Mouse (Mus musculus) brown adipose tissue, adult 24 weeks (tissue): ENCODE data around the gene Clca3a1. TPM values are rescaled to one million over a fixed set of nuclear protein-coding genes. Genes with fewer than 3 reads are reported as not detected.
"Not testable (repeated sequence)": the region's sequence is repeated elsewhere in the genome, so short reads cannot be mapped to it uniquely, and the experiment has no call there.

Experiments
- H3K27ac ChIP-seq: fragments of 200-500 bp; replicated peaks from 2 replicates; pipeline ENCODE4 v1.5.1; 2012; ENCODE audit warnings: low read depth, mild to moderate bottlenecking, low read length
- H3K4me1 ChIP-seq: fragments of 200-500 bp; 2 replicates; pipeline ENCODE4 v1.6.1; 2012; ENCODE audit warnings: low read length, mixed read lengths; ENCODE audit not compliant: control insufficient read depth, insufficient read depth, insufficient read length
- H3K4me3 ChIP-seq: fragments of 200-500 bp; 2 replicates; pipeline ENCODE4 v1.5.1; 2012; ENCODE audit warnings: low read depth, mild to moderate bottlenecking, low read length, moderate library complexity; ENCODE audit not compliant: insufficient read depth
- polyA plus RNA-seq: library from polyadenylated mRNA; stranded (reverse); fragments of >200 nt; gene quantifications from 2 replicates; pipeline ENCODE4 v1.2.4, GENCODE M21; 2012; ENCODE audit not compliant: missing spikeins, insufficient read depth, insufficient read length

Gene Clca3a1
- polyA plus RNA-seq, 1 experiment: not detected

- Histone ChIP-seq H3K4me1 (no peaks in the 10 kb centered on the region), H3K27ac (no peak overlapping the region), H3K4me3 (no peak overlapping the region)
Measured at GRCm38 (mm10) chr3:144723455-144723854, 37.3 kb downstream of the Clca3a1 start.

GRCm38 (mm10) chr3:144722566-144722965, 38.2 kb downstream of the Clca3a1 start:
- H3K4me1 ChIP-seq, H3K27ac ChIP-seq, H3K4me3 ChIP-seq: not testable (repeated sequence)

GRCm38 (mm10) chr3:144721860-144722256, 38.9 kb downstream of the Clca3a1 start:
- H3K4me3 ChIP-seq: no peak overlapping the region
- no peak overlapping the region for H3K27ac ChIP-seq

GRCm38 (mm10) chr3:144721077-144721859, 39.5 kb downstream of the Clca3a1 start:
- H3K4me3 ChIP-seq: 0 out of 2 replicates have a peak overlapping the region, but pooled peaks have one; percentile 53
- H3K27ac ChIP-seq: peak overlapping the region; percentile 79; the same call in 1 of the 2 replicates
- H3K4me1 ChIP-seq: peaks cover 4% of the 10 kb centered on the region; the same call in 1 of the 2 replicates

More at GRCm38 (mm10) chr3:144721860-144722256, 38.9 kb downstream of the Clca3a1 start:
- peaks cover 4% of the 10 kb centered on the region; the same call in 1 of the 2 replicates for H3K4me1 ChIP-seq

- Histone ChIP-seq H3K4me3 (peak within 1 kb of the TSS; percentile 82), H3K4me1 (peaks cover 10% of the 10 kb centered on the region; the same call in 1 of the 2 replicates), H3K27ac (peak within 1 kb of the TSS; percentile 99)
Measured at GRCm38 (mm10) chr3:144719901-144720747, 40.7 kb downstream of the Clca3a1 start, which contains the start of gene Sh3glb1. Gene Sh3glb1, minus strand, starts transcription at chr3:144720335.

GRCm38 (mm10) chr3:144719088-144719900, 41.5 kb downstream of the Clca3a1 start:
- H3K4me1 ChIP-seq: peaks cover 15% of the 10 kb centered on the region; the same call in 1 of the 2 replicates
- H3K27ac ChIP-seq: peak overlapping the region; percentile 99
- peak overlapping the region; percentile 82 for H3K4me3 ChIP-seq

GRCm38 (mm10) chr3:144718706-144719087, 42.1 kb downstream of the Clca3a1 start:
- H3K4me3 ChIP-seq: peak overlapping the region; percentile 82
- H3K4me1 ChIP-seq: peaks cover 15% of the 10 kb centered on the region; the same call in 1 of the 2 replicates
- peak overlapping the region; percentile 99 for H3K27ac ChIP-seq

GRCm38 (mm10) chr3:144717835-144718234, 42.9 kb downstream of the Clca3a1 start:
- H3K27ac ChIP-seq: peak overlapping the region; percentile 88
- H3K4me3 ChIP-seq: peak overlapping the region; percentile 55
- peaks cover 15% of the 10 kb centered on the region; the same call in 1 of the 2 replicates for H3K4me1 ChIP-seq

GRCm38 (mm10) chr3:144717121-144717520, 43.7 kb downstream of the Clca3a1 start:
- Histone ChIP-seq H3K27ac (no peak overlapping the region), H3K4me3 (no peak overlapping the region), H3K4me1 (peaks cover 15% of the 10 kb centered on the region; the same call in 1 of the 2 replicates)

GRCm38 (mm10) chr3:144715901-144716300, 44.9 kb downstream of the Clca3a1 start:
- Histone ChIP-seq H3K4me1 (peaks cover 18% of the 10 kb centered on the region; the same call in 1 of the 2 replicates), H3K27ac (peak overlapping the region; percentile 76), H3K4me3 (peak overlapping the region; percentile 33)

GRCm38 (mm10) chr3:144715033-144715432, 45.7 kb downstream of the Clca3a1 start:
- H3K4me1 ChIP-seq: peaks cover 18% of the 10 kb centered on the region; the same call in 1 of the 2 replicates
- H3K27ac ChIP-seq: peak overlapping the region; percentile 29

GRCm38 (mm10) chr3:144714606-144715005, 46.2 kb downstream of the Clca3a1 start:
- H3K4me1 ChIP-seq: peaks cover 18% of the 10 kb centered on the region; the same call in 1 of the 2 replicates
- H3K27ac ChIP-seq: peak overlapping the region; percentile 18; the same call in 1 of the 2 replicates
- H3K4me3 ChIP-seq: no peak overlapping the region

More at GRCm38 (mm10) chr3:144715033-144715432, 45.7 kb downstream of the Clca3a1 start:
- peak overlapping the region; percentile 7 for H3K4me3 ChIP-seq

GRCm38 (mm10) chr3:144714126-144714525, 46.7 kb downstream of the Clca3a1 start:
- H3K4me1 ChIP-seq: peaks cover 18% of the 10 kb centered on the region; the same call in 1 of the 2 replicates
- peak overlapping the region; percentile 42 for H3K27ac ChIP-seq
- no peak overlapping the region for H3K4me3 ChIP-seq

GRCm38 (mm10) chr3:144711607-144712206, 49.1 kb downstream of the Clca3a1 start:
- H3K27ac ChIP-seq: no peak overlapping the region
- peaks cover 14% of the 10 kb centered on the region; the same call in 1 of the 2 replicates for H3K4me1 ChIP-seq
- H3K4me3 ChIP-seq: no peak overlapping the region
